Mouse (Mus musculus) urinary bladder, postnatal 4 days (tissue): ENCODE data around the gene Gm47996.

Experiments used
- DNase-seq, 2 experiments: peaks; one replicate each; pipeline ENCODE4 v3.0.0; 2021 to 2022; ENCODE audit warnings: low spot score in 2 of 2

The Gm47996 gene

DNA sequence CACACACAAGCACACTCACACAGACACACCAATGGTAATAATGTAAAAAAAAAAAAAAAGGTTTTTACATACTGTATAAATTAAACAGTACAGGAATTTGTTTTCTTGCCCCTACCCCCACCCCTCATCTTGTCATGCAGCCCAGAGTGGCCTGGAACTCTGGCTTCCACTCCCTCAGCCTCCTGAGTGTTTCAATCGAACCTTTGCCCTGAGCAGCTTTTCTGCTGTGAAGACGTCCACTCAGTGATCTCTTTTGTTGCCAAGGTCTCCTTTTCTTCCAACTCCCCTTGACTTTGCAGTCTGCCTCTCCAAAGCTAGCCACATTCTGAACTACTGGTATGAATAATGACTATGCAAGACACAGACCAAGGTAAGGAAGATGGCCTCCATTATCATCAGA is 35.9 kb downstream of the Gm47996 start:
- DNase-seq = no peak

DNA sequence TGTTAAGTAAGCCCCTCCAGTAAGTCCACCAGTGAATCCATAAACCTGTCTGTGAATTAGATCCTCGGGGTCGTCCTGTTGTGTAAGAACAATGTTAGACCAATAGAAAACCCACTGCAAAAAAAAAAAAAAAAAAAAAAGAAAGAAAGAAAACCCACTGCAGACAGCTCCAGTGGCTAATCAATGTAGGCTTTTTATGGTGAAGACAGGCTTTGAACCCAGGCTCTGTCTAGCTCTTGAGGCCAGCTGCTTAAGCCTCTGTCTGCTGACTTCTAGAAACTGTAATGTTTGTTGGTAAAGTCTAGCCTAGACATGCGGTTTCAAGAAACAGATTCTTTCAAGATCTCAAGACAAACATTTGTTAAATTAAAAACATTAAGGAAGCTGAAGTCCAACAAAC is 40.2 kb downstream of the Gm47996 start:
- DNase-seq = no peak

DNA sequence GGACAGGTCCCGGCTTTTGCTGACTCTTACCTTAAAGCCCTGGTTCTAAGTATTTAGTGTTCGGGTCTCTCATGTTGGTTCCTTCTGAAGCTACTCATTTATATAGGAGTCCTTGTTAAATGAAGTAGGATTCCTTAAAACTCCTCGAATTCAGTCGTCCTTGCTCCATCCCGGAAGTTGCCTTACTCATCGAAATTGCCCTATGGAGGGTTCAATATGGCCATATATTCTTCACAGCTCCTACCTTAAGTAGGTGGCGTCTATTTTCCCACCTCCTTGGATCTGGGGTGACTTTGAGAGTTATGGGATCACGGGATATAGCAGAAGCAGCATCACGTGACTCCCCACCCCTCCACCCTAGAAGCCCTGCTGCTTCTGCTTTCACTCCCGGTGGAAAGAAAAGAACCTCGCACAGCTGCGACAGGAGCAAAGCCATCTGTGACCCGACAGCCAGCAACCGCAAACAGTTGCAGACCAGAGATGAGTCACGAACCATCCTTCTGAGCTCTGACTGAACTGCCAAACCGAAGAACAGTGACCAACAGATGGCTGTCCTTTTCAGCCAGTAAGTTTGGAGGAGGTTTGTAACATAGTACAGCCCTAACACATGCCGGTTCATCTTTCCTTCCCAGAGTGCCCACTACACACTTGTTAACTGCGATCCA is 40.7 kb downstream of the Gm47996 start:
- peak; percentile 51 to 62 for DNase-seq

- no peak for DNase-seq
Measured at GRCm38 (mm10) chr1:151251194-151252010, 41.5 kb downstream of the Gm47996 start.

DNA sequence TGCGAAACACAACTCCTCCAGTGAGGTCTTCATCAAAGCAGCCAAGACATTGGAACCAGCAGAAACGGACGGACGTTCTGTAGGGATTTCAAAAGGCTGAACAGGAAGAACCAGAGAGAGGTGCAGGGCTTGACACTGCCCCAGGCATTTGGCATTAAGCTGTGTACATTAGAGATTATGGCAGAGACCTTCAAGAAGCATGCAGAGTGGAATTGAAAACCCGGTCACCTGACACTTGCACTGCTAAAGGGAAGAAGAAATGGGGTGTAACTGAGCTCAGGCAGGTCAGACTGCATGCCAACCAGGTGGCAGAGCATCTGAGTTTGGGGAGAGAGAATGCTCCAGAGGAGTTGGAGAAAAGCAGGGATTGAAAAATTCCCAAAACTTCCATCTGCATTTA is 45.5 kb downstream of the Gm47996 start:
- DNase-seq = no peak

DNA sequence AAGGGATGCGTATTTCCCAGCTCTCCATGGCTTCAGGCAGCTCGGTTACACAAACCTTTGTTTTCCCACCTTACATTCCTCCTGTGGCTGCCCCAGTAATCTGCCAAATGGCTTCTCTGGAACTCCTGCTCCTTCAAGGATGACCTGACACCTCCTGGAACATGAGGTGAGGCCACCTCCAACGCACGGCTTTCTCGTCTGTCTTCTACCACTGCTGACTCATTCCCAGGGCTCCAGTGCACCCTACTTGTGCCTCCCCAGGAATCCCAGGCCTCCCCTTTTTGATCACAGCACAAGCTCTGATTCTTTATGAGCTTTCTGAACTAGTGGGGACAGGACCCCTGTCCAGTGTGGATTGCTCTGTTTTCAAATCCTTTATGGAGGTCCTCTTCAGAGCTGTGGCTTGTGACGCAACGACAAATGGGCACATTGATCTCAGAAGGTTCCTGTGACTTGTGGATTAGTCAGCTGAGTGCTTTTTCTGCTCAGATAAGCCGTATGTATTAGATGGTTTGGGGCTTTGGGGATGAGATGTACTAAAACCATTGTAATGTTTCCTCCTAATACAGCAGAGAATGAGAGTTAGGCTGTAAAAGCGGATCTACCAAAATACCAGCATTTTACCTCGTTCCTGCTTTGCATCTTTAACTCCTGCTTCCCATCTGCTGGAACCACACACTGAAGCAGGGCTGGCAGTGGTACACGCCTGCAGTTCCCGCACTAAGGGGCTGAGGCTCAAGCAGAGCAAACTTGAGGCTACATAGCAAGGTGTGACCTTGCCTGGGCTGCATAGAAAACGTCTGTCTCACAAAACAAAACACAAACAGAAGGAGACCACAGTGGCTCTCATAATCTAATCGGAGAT is 48.4 kb downstream of the Gm47996 start:
- DNase-seq = no peak

DNA sequence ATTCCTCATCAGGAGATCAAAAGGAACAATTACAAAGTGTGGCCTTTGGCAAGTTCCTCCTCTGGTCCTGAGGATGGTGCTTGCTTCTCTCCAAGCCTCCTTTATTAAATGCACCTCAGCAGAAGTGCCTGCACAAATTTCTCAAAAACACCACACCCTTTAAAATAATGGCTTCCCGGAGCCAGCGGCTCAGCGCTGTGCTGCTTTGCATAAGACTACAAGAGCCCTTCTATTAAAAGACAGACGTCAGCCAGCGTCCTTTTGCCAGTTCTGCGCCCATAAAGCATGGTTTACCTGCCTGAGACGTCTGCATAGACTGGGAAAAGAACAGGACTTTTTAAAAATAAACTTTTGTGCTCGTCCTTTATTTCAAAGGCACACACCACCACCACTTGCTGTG is 49.1 kb downstream of the Gm47996 start:
- DNase-seq = no peak
